ENCODE assay signal across 9 mouse cellular contexts in genomic region chr10:108435616-108436015, GRCm38 (mm10).
DNase-seq lines count a peak whose midpoint lies in the region; ATAC-seq lines count a peak whose summit lies in the region.
"Had no signal": no experiment of that assay in that cellular context is flagged by ENCODE, and none has a peak within 500 bp of the region (broad histone marks: within the 10 kb centered on the region; RNA-seq: fewer than 3 reads in every experiment).

No protein-coding gene starts in this region.

- H3K4me1 ChIP-seq in heart, embryonic 11.5 days (ENCODE audit: control insufficient read depth, insufficient read depth, low read length): peaks cover 21% of the 10 kb centered on the region; the same call in 1 of the 2 replicates
- peaks cover 14% of the 10 kb centered on the region; the same call in 1 of the 2 replicates for H3K4me1 ChIP-seq in intestine, embryonic 16.5 days (ENCODE audit: control insufficient read depth, insufficient read depth, low read length)
- 0 out of 2 replicates have a peak, but pooled peaks cover 3% of the 10 kb centered on the region for H3K4me1 ChIP-seq in midbrain, embryonic 14.5 days (ENCODE audit: control insufficient read depth, insufficient read depth, low read length)

- H3K9me3 ChIP-seq in heart, embryonic 11.5 days (replicated peaks; ENCODE audit: control insufficient read depth, low read length): no peaks in the 10 kb centered on the region
- H3K9me3 ChIP-seq in intestine, embryonic 16.5 days (ENCODE audit: control insufficient read depth, low read length): no peaks in the 10 kb centered on the region
- no peaks in the 10 kb centered on the region for H3K9me3 ChIP-seq in midbrain, embryonic 14.5 days (ENCODE audit: control insufficient read depth, low read length)
- H3K9me3 ChIP-seq: limb, embryonic 15.5 days had no signal

- no peaks in the 10 kb centered on the region for H3K36me3 ChIP-seq in heart, embryonic 11.5 days (ENCODE audit: control insufficient read depth, insufficient read depth, low read length)
- H3K36me3 ChIP-seq in intestine, embryonic 16.5 days (ENCODE audit: control insufficient read depth, insufficient read depth, low read length): no peaks in the 10 kb centered on the region
- no peaks in the 10 kb centered on the region for H3K36me3 ChIP-seq in midbrain, embryonic 14.5 days (ENCODE audit: control insufficient read depth, insufficient read depth, low read length)
- H3K36me3 ChIP-seq: limb, embryonic 15.5 days had no signal

- peak overlapping the region; percentile 58; the same call in 1 of the 2 replicates for H3K4me2 ChIP-seq in heart, embryonic 11.5 days
- no peak overlapping the region for H3K4me2 ChIP-seq in intestine, embryonic 16.5 days (ENCODE audit: low read depth, low read length)
- H3K4me2 ChIP-seq in midbrain, embryonic 14.5 days (ENCODE audit: low read length): no peak overlapping the region
- H3K4me2 ChIP-seq: limb, embryonic 15.5 days had no signal

- no peaks in the 10 kb centered on the region for H3K27me3 ChIP-seq in heart, embryonic 11.5 days (ENCODE audit: control insufficient read depth, insufficient read depth, low read length)
- no peaks in the 10 kb centered on the region for H3K27me3 ChIP-seq in intestine, embryonic 16.5 days (replicated peaks; ENCODE audit: control insufficient read depth, insufficient read depth, low read length)
- H3K27me3 ChIP-seq in midbrain, embryonic 14.5 days (ENCODE audit: control insufficient read depth, insufficient read depth, low read length): no peaks in the 10 kb centered on the region
- H3K27me3 ChIP-seq: limb, embryonic 15.5 days had no signal

- intact Hi-C loops in heart, postnatal 25 days (cut with DNase I): loop anchor here (5.0 kb wide), 1 partner anchor 633 kb away; no protein-coding TSS in a partner anchor

- no peak for ATAC-seq in heart, embryonic 11.5 days (replicated peaks; ENCODE audit: insufficient number of reproducible peaks, low FRiP score, low TSS enrichment)
- ATAC-seq in intestine, embryonic 16.5 days: peak; percentile 74
- ATAC-seq in midbrain, embryonic 14.5 days (ENCODE audit: low FRiP score, low TSS enrichment): no peak
- ATAC-seq in erythroid progenitor cell, adult 5-6 weeks (replicated peaks; ENCODE audit: low FRiP score, poor library complexity, severe bottlenecking): no peak

- no peak for DNase-seq in heart, postnatal 25 days (ENCODE audit: low spot score)
- DNase-seq in MEL-GATA-1-ER (ENCODE audit: extremely low read depth, low read depth): peak; percentile 20
- peak; percentile 73 for DNase-seq in midbrain, embryonic 14.5 days
- no peak for DNase-seq in testis, postnatal 10 days (ENCODE audit: low spot score)
- DNase-seq in urinary bladder, adult 18-20 months (ENCODE audit: low spot score in 2 of 2): no peak

- no peak overlapping the region for H3K9ac ChIP-seq in heart, embryonic 11.5 days (ENCODE audit: low read depth, low read length)
- H3K9ac ChIP-seq in intestine, embryonic 16.5 days (ENCODE audit: low read depth, low read length): no peak overlapping the region
- H3K9ac ChIP-seq in midbrain, embryonic 14.5 days (replicated peaks; ENCODE audit: low read length): no peak overlapping the region
- H3K9ac ChIP-seq: limb, embryonic 15.5 days had no signal

- no peak overlapping the region for H3K4me3 ChIP-seq in heart, embryonic 11.5 days (ENCODE audit: low read depth, low read length)
- no peak overlapping the region for H3K4me3 ChIP-seq in intestine, embryonic 16.5 days (ENCODE audit: low read length)
- no peak overlapping the region for H3K4me3 ChIP-seq in midbrain, embryonic 14.5 days (replicated peaks; ENCODE audit: low read depth, low read length)
- H3K4me3 ChIP-seq: limb, embryonic 15.5 days had no signal

- WGBS in heart, embryonic 11.5 days (ENCODE audit: insufficient replicate concordance): 16% methylated on average over 5 of the region's 5 CpGs
- WGBS in intestine, embryonic 16.5 days: 14% methylated on average over 5 of the region's 5 CpGs
- WGBS in midbrain, embryonic 14.5 days: 40% methylated on average over 5 of the region's 5 CpGs

- no peak overlapping the region for H3K27ac ChIP-seq in heart, embryonic 11.5 days (ENCODE audit: low read depth, low read length)
- no peak overlapping the region for H3K27ac ChIP-seq in intestine, embryonic 16.5 days (ENCODE audit: low read length)
- H3K27ac ChIP-seq in midbrain, embryonic 14.5 days (replicated peaks; ENCODE audit: low read depth, low read length): no peak overlapping the region
- H3K27ac ChIP-seq: limb, embryonic 15.5 days had no signal

Comparison
In these comparisons a context has a peak if more than half of its experiments do, and no peak if none do; other contexts are left out.
1. DNase-seq: peak in MEL-GATA-1-ER (single experiment) and midbrain, embryonic 14.5 days (single experiment); none in heart, postnatal 25 days (single experiment), testis, postnatal 10 days (single experiment) and urinary bladder, adult 18-20 months (0 of 2).